Mouse (Mus musculus): ENCODE measurements around the gene Arrdc3.
A peak's percentile ranks its signal among the peaks of the same experiment; 100 is the strongest.
"Not testable (repeated sequence)": the region's sequence is repeated elsewhere in the genome, so short reads cannot be mapped to it uniquely, and the experiment has no call there.

Arrdc3 gene

DNA sequence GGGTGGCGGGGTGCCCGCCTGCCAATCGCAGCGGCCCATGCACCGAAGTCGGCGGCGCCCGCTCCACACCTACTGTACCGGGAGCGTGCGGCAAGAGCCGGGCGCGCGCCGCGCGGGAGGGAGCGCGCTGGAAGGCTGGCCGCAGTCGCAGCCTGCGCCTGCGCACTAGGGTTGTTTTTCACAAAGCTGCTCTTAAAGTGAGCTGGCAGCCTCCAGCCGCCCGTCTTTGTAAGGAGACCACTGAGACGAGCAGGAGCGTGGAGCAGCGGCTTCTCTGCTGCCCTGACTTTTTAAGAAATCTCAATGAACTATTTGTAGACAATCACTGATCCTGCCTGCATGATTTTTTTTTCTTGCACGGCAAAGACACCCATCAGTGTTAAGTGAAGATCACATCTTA is at the start of gene Arrdc3:
TSS of gene Arrdc3 (plus strand) at position 195 of the 400 bp plus-strand sequence.
- peak; percentile 90 for DNase-seq (ENCODE audit: low read depth)

DNA sequence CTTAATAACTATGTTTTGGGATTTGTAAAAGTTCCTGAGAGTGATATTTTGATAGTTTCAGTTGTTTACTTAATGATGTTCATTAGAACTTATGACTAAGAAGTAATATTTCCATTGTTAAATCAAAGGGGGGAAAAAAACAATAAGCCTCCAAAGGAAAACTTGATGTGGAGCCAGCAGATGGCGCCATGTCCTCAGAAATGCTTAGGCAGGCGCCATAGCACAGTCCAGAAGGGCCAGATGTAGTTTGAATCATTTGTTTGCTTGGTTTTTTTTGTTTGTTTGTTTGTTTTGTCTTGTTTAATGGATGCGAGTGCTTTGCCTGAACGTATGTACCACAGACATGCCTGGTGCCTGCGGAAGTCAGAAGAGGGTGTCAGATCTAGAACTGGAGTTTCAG is 21.0 kb upstream of the Arrdc3 start:
- peak; percentile 37 for DNase-seq (ENCODE audit: low read depth)

DNA sequence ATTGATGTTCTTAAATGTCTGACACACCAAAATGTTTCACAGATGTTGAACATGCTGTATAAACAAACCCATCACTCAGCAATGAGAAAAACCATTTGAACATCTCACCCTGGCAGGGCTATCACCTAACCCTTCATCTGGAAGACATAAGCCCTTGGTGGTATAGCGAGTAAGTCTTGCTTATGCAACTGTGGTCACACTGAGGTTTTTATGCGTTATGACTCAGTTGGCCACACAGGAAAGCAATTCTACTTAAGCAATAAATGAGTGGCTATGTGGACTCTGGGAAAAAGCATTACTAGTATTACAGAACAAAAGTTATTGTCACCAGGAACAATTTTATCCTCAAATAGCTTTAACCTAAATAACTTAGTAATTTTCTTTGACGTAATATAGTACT is 19.0 kb upstream of the Arrdc3 start:
- no peak for DNase-seq (ENCODE audit: low read depth)

DNA sequence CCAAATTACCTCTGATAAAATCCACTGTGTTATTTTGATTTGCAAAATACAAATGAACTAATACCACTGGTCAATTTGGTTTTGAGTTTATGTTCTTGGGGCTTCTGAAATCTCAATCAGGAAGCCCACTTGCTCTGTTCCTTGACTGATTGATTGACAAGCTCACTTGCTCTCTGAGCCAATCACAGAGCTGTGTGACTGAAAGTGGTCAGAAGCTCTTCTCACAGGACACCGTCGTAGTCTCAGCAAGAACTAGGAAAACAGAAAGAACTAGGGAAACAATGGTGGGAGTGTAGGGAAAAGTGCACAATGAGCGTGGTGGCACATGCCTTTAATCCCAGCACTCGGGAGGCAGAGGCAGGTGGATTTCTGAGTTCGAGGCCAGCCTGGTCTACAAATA is 8.1 kb upstream of the Arrdc3 start:
- no peak for DNase-seq (ENCODE audit: low read depth)

GRCm38 (mm10) chr13:80880756-80881155 is 2.4 kb upstream of the Arrdc3 start:
- DNase-seq (ENCODE audit: low read depth): no peak

DNA sequence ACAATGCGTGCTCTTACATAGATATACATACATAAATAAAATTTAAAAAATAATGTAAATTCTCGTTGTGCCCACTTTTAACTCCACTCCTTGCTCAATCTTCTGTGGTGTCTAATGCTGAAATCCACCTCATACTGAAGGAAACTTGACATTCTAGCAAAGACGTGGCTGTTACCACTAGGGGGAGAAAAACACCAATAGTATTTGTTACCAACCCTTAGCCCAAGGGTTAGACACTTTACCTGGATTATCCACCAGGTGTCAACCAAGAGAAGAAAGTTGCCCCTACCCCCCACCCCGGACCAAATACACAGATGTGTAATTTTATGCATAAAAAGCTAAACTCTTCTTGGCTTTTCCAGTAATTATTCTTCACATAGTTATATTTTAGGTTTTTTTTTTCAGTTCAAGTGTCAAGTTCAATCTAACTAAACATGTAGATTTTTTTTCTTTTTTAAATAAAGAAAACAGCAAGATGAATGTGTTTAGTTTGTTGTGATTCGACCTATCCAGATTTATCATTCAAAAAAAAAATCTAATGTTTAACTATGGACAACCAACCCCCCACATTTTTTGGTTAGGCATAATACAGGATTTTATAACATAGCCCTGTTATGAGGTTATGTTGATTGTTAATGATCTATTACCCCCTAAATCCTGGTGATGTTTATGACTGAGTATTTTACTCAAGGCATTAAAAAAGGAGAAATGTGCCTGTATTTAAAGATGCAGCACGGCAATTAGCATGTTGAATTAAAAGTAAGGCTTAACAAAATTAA is 1.3 kb upstream of the Arrdc3 start:
- peak; percentile 82 for DNase-seq (ENCODE audit: low read depth)

- peak; percentile 30 for DNase-seq (ENCODE audit: low read depth)
These were observed 458 bp upstream of the Arrdc3 start for GRCm38 (mm10) chr13:80882716-80883135.

- DNase-seq (ENCODE audit: low read depth): no peak
These were observed 629 bp downstream of the Arrdc3 start for GRCm38 (mm10) chr13:80883649-80884376.

DNA sequence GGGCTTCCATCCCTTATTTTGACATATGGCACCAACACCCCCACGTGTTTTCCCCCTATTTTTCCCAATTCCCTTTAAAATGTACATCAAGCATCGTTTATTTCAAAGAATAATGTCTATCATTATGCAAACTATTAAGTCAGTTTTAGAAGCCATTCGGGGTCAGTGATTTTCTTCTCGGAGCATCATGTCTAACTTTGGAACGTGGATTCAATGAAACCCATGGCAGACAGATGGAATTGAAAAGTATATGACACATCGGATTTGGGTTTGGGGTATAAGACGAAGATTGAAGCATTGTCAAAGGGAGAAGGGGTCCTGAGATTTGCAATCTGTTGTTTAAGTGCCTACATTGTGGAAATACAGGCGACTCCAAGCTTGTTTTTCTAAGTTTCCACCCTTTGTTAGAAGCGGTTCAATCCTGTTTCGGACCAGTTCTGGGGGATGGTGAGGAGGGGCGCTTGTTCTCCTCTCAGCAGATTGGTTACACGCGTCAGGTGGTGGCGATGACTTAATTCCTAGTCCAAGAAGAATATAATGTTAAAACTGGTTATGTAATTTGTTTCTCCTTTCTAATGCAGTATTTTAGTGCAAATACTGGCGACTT is 1.3 kb downstream of the Arrdc3 start:
- peak; percentile 78 for DNase-seq (ENCODE audit: low read depth)

GRCm38 (mm10) chr13:80885103-80885833 is 2.1 kb downstream of the Arrdc3 start:
- peak; percentile 90 for DNase-seq (ENCODE audit: low read depth)

DNA sequence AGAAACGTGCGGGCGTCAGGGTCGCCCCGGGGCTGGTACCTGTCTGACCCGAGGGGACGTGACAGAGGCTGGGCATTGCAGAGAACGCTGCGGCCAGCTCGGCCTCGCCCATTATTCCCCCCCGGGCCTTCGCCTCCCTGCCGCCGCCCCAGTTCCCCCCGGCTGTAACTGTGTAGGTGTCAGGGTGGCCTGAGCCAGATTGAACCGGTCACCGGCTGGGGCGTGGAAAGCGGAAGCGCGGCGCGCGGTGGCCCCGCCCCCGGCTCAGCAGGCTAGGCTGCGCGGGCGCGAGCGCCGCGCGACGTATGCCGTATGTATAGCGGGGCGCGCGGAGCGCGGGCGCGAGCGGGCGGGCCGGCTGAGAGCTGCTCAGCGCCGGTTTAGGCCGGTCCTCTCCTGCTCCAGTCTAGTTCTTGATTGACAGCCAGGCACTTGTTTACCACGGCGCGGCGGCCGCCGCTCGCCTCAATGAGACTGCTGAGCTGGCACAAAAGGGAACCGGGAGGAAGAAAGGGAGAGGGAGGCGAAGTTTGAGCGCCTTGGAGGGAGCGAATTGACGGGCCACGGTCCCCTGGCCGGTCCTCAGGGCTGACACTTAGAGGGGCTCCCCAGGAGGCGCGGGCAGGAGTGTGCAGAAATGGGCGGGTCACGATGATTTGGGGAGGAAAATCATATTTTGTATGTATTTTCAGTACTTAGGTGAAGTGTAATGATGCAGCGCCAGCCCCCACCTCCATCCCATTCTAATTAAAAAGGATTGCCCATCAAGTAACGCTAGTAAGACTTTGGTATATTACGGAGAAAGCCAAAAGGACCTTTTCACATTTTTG is 2.9 kb downstream of the Arrdc3 start:
- DNase-seq (ENCODE audit: low read depth): peak; percentile 85

- DNase-seq (ENCODE audit: low read depth): no peak
These were observed 3.6 kb downstream of the Arrdc3 start for GRCm38 (mm10) chr13:80886664-80887210.

DNA sequence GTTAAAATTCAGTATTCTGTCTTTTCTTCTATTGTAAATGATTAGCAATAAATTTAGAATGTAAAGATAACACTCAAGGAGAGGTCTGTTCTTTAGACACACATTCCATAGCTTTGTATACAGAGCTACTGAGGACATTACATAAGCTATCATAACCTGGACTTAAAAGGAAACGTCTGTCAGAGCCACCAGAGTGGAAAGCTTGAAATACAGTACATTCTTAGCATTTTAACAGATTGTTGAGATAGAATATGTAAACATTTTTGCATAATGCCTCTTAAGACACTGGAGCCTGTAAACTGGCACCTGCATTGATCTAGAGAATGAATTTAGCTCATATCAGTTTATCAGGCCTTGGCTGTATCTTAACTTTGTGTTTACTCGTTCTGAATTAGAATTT is 4.7 kb downstream of the Arrdc3 start:
- DNase-seq (ENCODE audit: low read depth): no peak

- DNase-seq (ENCODE audit: low read depth): not testable (repeated sequence)
These were observed 11.7 kb downstream of the Arrdc3 start for GRCm38 (mm10) chr13:80894928-80895327.

DNA sequence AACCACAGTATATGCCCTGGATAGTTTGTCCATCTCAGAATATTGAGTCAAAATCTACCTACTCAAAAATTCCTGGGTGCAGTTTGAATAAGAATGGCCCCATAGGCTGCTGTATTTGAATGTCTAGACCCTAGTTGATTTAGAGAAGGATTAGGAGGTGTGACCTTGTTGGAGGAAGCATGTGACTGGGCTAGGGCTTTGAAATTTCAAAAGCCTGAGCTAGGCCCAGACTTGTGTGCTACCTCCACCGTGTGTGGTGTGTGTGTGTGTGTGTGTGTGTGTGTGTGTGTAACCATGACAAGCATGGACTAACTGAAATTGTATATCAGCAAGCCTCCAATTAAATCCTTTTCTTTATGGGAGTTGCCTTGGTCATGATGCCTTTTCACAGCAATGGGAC is 14.2 kb downstream of the Arrdc3 start:
- DNase-seq (ENCODE audit: low read depth): no peak

GRCm38 (mm10) chr13:80898095-80898494 is 14.9 kb downstream of the Arrdc3 start:
- no peak for DNase-seq (ENCODE audit: low read depth)

DNA sequence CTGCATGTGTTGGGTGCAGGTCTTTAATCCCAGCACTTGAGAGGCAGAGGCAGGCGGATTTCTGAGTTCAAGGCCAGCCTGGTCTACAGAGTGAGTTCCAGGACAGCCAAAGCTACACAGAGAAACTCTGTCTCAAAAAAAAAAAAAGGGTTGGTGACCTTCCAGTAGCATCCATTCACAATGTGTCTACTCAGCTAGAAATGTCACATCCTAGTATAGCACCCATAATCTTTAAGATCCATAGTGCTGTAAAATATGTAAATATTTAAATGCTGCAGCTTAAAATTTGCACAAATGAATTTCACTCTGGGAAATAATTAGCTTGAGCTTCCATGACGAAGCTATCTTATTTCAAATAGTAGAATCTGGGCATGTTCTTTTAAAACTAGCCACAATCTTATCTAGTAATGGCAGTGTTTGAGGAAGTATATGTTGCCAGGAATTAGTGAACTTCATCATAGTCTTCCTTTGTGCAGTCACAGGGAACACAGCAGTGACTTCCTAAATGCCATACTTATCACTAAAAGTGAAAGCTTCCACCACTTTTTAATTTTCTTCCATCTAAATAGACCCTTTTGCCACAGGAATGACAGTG is 16.3 kb downstream of the Arrdc3 start:
- DNase-seq (ENCODE audit: low read depth): no peak

DNA sequence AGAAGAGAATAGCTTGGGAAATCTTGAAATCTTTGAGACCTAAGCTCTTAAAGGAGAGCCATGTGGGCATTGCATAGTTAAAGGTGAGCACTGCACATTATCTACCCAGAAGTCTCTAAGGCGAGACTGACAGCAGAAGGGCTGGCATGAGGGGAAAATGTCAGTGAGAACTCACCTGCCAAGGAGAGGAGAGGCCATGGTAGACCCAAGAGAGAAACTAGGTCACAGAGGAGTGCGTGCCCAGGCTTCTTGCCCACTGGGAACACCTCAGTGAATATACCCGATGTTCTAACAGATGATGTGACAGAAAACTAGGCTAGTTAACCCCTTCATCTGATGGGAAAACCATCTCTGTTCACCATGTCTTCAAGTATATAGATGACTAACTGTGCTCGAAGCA is 18.2 kb downstream of the Arrdc3 start:
- no peak for DNase-seq (ENCODE audit: low read depth)

DNA sequence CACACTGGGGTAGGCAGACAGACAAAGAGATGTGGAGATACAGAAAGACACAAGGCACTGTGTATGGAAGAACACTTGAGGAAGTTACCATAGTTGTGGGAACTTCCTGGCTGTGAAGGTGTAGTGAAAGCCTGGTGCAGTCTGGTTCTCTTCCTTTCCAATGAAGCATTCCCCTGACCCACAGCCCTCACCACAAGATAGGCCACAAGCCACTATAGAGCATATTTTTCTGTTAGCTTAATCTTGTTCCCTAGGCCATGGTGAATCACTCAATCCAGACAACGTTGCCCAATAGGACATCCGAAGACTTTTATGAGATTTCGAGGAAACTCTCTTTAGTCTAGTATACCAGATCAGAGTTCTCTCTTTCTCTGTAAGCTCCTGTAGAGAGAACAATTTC is 19.6 kb downstream of the Arrdc3 start:
- DNase-seq (ENCODE audit: low read depth): no peak

DNA sequence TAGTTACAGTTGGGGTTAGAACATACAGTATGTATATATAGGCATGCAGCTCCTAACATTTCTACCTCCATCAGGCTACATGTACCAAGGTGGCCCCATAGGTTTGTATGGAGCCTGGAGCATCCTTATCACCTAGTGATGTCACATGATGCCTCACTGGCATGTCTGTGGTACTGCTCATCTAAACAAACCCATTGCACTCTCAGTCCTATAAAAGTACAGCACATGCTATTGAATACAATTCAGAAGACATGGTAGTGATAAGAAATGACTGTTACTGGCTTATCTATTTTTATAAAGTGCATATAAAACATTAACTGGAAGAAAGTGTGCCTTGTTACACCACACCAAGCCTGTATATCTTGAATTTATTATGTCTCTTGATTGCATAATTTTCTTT is 30.2 kb downstream of the Arrdc3 start:
- no peak for DNase-seq (ENCODE audit: low read depth)

GRCm38 (mm10) chr13:80920939-80921338 is 37.8 kb downstream of the Arrdc3 start:
- DNase-seq (ENCODE audit: low read depth): no peak
